Mouse (Mus musculus) MEL (cell line): ENCODE measurements at regions not wholly inside any gene's neighbourhood (a gene's known extent, or its start where the extent isn't known, plus 50 kb on each side); places are given as distances from the start of the nearest gene placed in this dataset.

Experiments
- DNase-seq: peaks from one replicate; pipeline ENCODE4 v3.0.0; 2011; ENCODE audit warnings: low read depth, low spot score
- H3K27ac ChIP-seq: 2 replicates; pipeline ENCODE4 v1.5.1; 2012; ENCODE audit warnings: low read depth, mild to moderate bottlenecking, control low read depth, low read length, moderate library complexity; ENCODE audit not compliant: control insufficient read depth
- H3K27me3 ChIP-seq, 2 experiments: fragments of 150-350 bp in 1 of 2; sonication (generic) in 1 of 2; 2 replicates each; pipeline ENCODE4 v1.6.1; 2012; ENCODE audit warnings: low read length in 2 of 2, mild to moderate bottlenecking in 2 of 2, improper control_type of control experiment in 1 of 2, moderate library complexity in 1 of 2; ENCODE audit not compliant: insufficient read depth in 2 of 2, control insufficient read depth in 1 of 2
- H3K36me3 ChIP-seq, 2 experiments: 2 replicates each; pipeline ENCODE4 v1.6.1; 2012 to 2014; ENCODE audit warnings: low read length in 2 of 2, improper control_type of control experiment in 1 of 2, inconsistent platforms in 1 of 2, mild to moderate bottlenecking in 1 of 2; ENCODE audit not compliant: insufficient read depth in 2 of 2, control insufficient read depth in 1 of 2
- H3K4me1 ChIP-seq, 2 experiments: fragments of 150-350 bp in 1 of 2; sonication (generic) in 1 of 2; 2 replicates each; pipeline ENCODE4 v1.6.1; 2012; ENCODE audit warnings: low read length in 2 of 2, improper control_type of control experiment in 1 of 2, mild to moderate bottlenecking in 1 of 2; ENCODE audit not compliant: insufficient read depth in 2 of 2, control insufficient read depth in 1 of 2
- H3K4me3 ChIP-seq, 2 experiments: fragments of 150-350 bp in 1 of 2; sonication (generic) in 1 of 2; 2 replicates each; pipeline ENCODE4 v1.5.1; 2012; ENCODE audit warnings: low read depth in 2 of 2, low read length in 2 of 2, mild to moderate bottlenecking in 2 of 2, moderate library complexity in 2 of 2, control low read depth in 1 of 2, improper control_type of control experiment in 1 of 2; ENCODE audit not compliant: control insufficient read depth in 1 of 2, insufficient read depth in 1 of 2
- H3K79me2 ChIP-seq: 2 replicates; pipeline ENCODE4 v1.6.1; 2012; ENCODE audit warnings: mild to moderate bottlenecking, low read length, moderate library complexity; ENCODE audit not compliant: control insufficient read depth, poor library complexity, insufficient read depth
- H3K9ac ChIP-seq: 2 replicates; pipeline ENCODE4 v1.6.1; 2012; ENCODE audit warnings: low read depth, mild to moderate bottlenecking, control low read depth, low read length, moderate library complexity; ENCODE audit not compliant: control insufficient read depth, poor library complexity, severe bottlenecking
- H3K9me3 ChIP-seq: fragments of 150-350 bp; sonication (generic); replicated peaks from 2 replicates; pipeline ENCODE4 v1.6.1; 2012; ENCODE audit warnings: mild to moderate bottlenecking, low read length, improper control_type of control experiment, moderate library complexity; ENCODE audit not compliant: insufficient read depth
- BHLHE40 ChIP-seq: IDR thresholded peaks from 2 replicates; pipeline ENCODE4 v1.6.1; 2012; ENCODE audit warnings: low read depth, mild to moderate bottlenecking, inconsistent platforms, low read length, improper control_type of control experiment, borderline replicate concordance
- CHD1 ChIP-seq: IDR thresholded peaks from 2 replicates; pipeline ENCODE4 v1.6.1; 2012; ENCODE audit warnings: low read depth, mild to moderate bottlenecking, inconsistent platforms, low read length, improper control_type of control experiment
- CHD2 ChIP-seq: IDR thresholded peaks from 2 replicates; pipeline ENCODE4 v1.6.1; 2011; ENCODE audit warnings: low read length, improper control_type of control experiment
- CTCF ChIP-seq, 3 experiments: IDR thresholded peaks in 2 of 3; conservative IDR thresholded peaks in 1 of 3; 2 replicates each; pipeline ENCODE4 v1.5.1; 2011 to 2012; ENCODE audit warnings: low read length in 3 of 3, low read depth in 2 of 3, mild to moderate bottlenecking in 2 of 3, improper control_type of control experiment in 1 of 3, inconsistent platforms in 1 of 3, mixed read lengths in 1 of 3, moderate library complexity in 1 of 3; ENCODE audit not compliant: control insufficient read depth in 1 of 3, insufficient read depth in 1 of 3, poor library complexity in 1 of 3, severe bottlenecking in 1 of 3
- E2F4 ChIP-seq: IDR thresholded peaks from 2 replicates; pipeline ENCODE4 v1.6.1; 2011; ENCODE audit warnings: low read depth, low read length, improper control_type of control experiment, borderline replicate concordance
- EP300 ChIP-seq, 2 experiments: IDR thresholded peaks; 2 replicates each; pipeline ENCODE4 v1.6.1; 2011; ENCODE audit warnings: improper control_type of control experiment in 2 of 2, low read length in 2 of 2, low read depth in 1 of 2, mild to moderate bottlenecking in 1 of 2
- ETS1 ChIP-seq: IDR thresholded peaks from 2 replicates; pipeline ENCODE4 v1.6.1; 2012; ENCODE audit warnings: low read depth, mild to moderate bottlenecking, inconsistent platforms, low read length, improper control_type of control experiment, moderate library complexity
- GABPA ChIP-seq: IDR thresholded peaks from 2 replicates; pipeline ENCODE4 v1.6.1; 2012; ENCODE audit warnings: low read depth, mild to moderate bottlenecking, inconsistent platforms, low read length, improper control_type of control experiment, moderate library complexity
- HCFC1 ChIP-seq: IDR thresholded peaks from 2 replicates; pipeline ENCODE4 v1.6.1; 2012; ENCODE audit warnings: low read depth, mild to moderate bottlenecking, inconsistent platforms, low read length, improper control_type of control experiment, moderate library complexity
- JUND ChIP-seq: IDR thresholded peaks from 2 replicates; pipeline ENCODE4 v1.6.1; 2011; ENCODE audit warnings: low read depth, mild to moderate bottlenecking, improper control_type of control experiment, low read length
- MXI1 ChIP-seq: IDR thresholded peaks from 2 replicates; pipeline ENCODE4 v1.6.1; 2011; ENCODE audit warnings: mild to moderate bottlenecking, low read depth, low read length, improper control_type of control experiment
- MYC ChIP-seq: IDR thresholded peaks from 2 replicates; pipeline ENCODE4 v1.6.1; 2011; ENCODE audit warnings: low read depth, mild to moderate bottlenecking, low read length, improper control_type of control experiment, moderate library complexity
- NELFE ChIP-seq: IDR thresholded peaks from 2 replicates; pipeline ENCODE4 v1.6.1; 2011; ENCODE audit warnings: low read depth, low read length, improper control_type of control experiment
- NRF1 ChIP-seq: IDR thresholded peaks from 2 replicates; pipeline ENCODE4 v1.6.1; 2014; ENCODE audit warnings: low read depth, mild to moderate bottlenecking, inconsistent platforms, low read length, improper control_type of control experiment, moderate library complexity; ENCODE audit not compliant: poor library complexity, insufficient read depth, severe bottlenecking
- POLR2A ChIP-seq, 2 experiments: IDR thresholded peaks; 2 replicates each; pipeline ENCODE4 v1.6.1; 2011 to 2012; ENCODE audit warnings: low read length in 2 of 2, mild to moderate bottlenecking in 2 of 2, control low read depth in 1 of 2, improper control_type of control experiment in 1 of 2, low read depth in 1 of 2, moderate library complexity in 1 of 2; ENCODE audit not compliant: control insufficient read depth in 1 of 2, insufficient read depth in 1 of 2, poor library complexity in 1 of 2
- POLR2AphosphoS2 ChIP-seq: IDR thresholded peaks from 2 replicates; pipeline ENCODE4 v1.6.1; 2011; ENCODE audit warnings: low read length, improper control_type of control experiment
- POLR2AphosphoS5 ChIP-seq: IDR thresholded peaks from 2 replicates; pipeline ENCODE4 v1.6.1; 2012; ENCODE audit warnings: low read depth, borderline replicate concordance, mild to moderate bottlenecking, inconsistent platforms, low read length, moderate library complexity, mixed read lengths
- RAD21 ChIP-seq: IDR thresholded peaks from 2 replicates; pipeline ENCODE4 v1.6.1; 2011; ENCODE audit warnings: mild to moderate bottlenecking, low read depth, low read length, improper control_type of control experiment
- RCOR1 ChIP-seq: IDR thresholded peaks from 2 replicates; pipeline ENCODE4 v1.6.1; 2012; ENCODE audit warnings: low read depth, mild to moderate bottlenecking, inconsistent platforms, low read length, improper control_type of control experiment
- SIN3A ChIP-seq: IDR thresholded peaks from 2 replicates; pipeline ENCODE4 v1.6.1; 2012; ENCODE audit warnings: low read length, improper control_type of control experiment, inconsistent platforms
- TAL1 ChIP-seq: IDR thresholded peaks from 2 replicates; pipeline ENCODE4 v1.6.1; 2012; ENCODE audit warnings: mild to moderate bottlenecking, inconsistent platforms, low read length, moderate library complexity, mixed read lengths
- TBP ChIP-seq: IDR thresholded peaks from 2 replicates; pipeline ENCODE4 v1.8.0; 2011; ENCODE audit warnings: low read depth, low read length, improper control_type of control experiment
- UBTF ChIP-seq: IDR thresholded peaks from 2 replicates; pipeline ENCODE4 v1.6.1; 2012; ENCODE audit warnings: low read depth, mild to moderate bottlenecking, inconsistent platforms, low read length, improper control_type of control experiment, moderate library complexity, borderline replicate concordance; ENCODE audit not compliant: insufficient read depth
- USF1 ChIP-seq: IDR thresholded peaks from 2 replicates; pipeline ENCODE4 v1.6.1; 2014; ENCODE audit warnings: low read depth, mild to moderate bottlenecking, inconsistent platforms, low read length, improper control_type of control experiment, moderate library complexity
- ZMIZ1 ChIP-seq: IDR thresholded peaks from 2 replicates; pipeline ENCODE4 v1.6.1; 2012; ENCODE audit warnings: low read depth, mild to moderate bottlenecking, inconsistent platforms, low read length, improper control_type of control experiment, moderate library complexity
- ZNF384 ChIP-seq: IDR thresholded peaks from 2 replicates; pipeline ENCODE4 v1.6.1; 2012; ENCODE audit warnings: low read depth, mild to moderate bottlenecking, inconsistent platforms, low read length, improper control_type of control experiment

GRCm38 (mm10) chr2:148571616-148572015 is 100.8 kb upstream of the Nxt1 start:
- no peak for DNase-seq
- Histone ChIP-seq H3K9me3 (no peaks in the 10 kb centered on the region), H3K27me3 (no peaks in the 10 kb centered on the region), H3K36me3 (no peaks in the 10 kb centered on the region), H3K4me3 (no peak overlapping the region), H3K27ac (no peak overlapping the region), H3K79me2 (no peaks in the 10 kb centered on the region), H3K4me1 (no peaks in the 10 kb centered on the region), H3K9ac (no peak overlapping the region)
- no peak for TF ChIP-seq CTCF (IDR thresholded peaks at IDR 0.05 in 2 of 3, conservative IDR thresholded peaks at IDR 0.05 in 1 of 3; ENCODE audit: control insufficient read depth in 1 of 3, insufficient read depth in 1 of 3, low read depth in 2 of 3, low read length in 3 of 3, poor library complexity in 1 of 3, severe bottlenecking in 1 of 3)
- no peak for TF ChIP-seq USF1
- no peak for TF ChIP-seq ETS1
- no peak for TF ChIP-seq POLR2A (IDR thresholded peaks at IDR 0.05; ENCODE audit: control insufficient read depth in 1 of 2, insufficient read depth in 1 of 2, low read depth in 1 of 2, low read length in 2 of 2, poor library complexity in 1 of 2)
- TF ChIP-seq TAL1, result no peak
- TF ChIP-seq POLR2AphosphoS5, result no peak
- no peak for TF ChIP-seq EP300 (IDR thresholded peaks at IDR 0.05; ENCODE audit: low read depth in 1 of 2, low read length in 2 of 2)
- TF ChIP-seq TBP, result no peak
- TF ChIP-seq NELFE, result no peak
- no peak for TF ChIP-seq MXI1
- no peak for TF ChIP-seq ZNF384
- no peak for TF ChIP-seq E2F4
- no peak for TF ChIP-seq RCOR1
- no peak for TF ChIP-seq HCFC1
- TF ChIP-seq JUND, result no peak
- TF ChIP-seq CHD1, result no peak
- no peak for TF ChIP-seq RAD21
- TF ChIP-seq MYC, result no peak
- TF ChIP-seq GABPA, result no peak
- TF ChIP-seq CHD2, result no peak

GRCm38 (mm10) chr2:148571018-148571417 is 101.4 kb upstream of the Nxt1 start:
- Histone ChIP-seq H3K9ac (no peak overlapping the region), H3K4me3 (no peak overlapping the region), H3K36me3 (no peaks in the 10 kb centered on the region), H3K27me3 (no peaks in the 10 kb centered on the region), H3K9me3 (no peaks in the 10 kb centered on the region), H3K4me1 (no peaks in the 10 kb centered on the region), H3K79me2 (no peaks in the 10 kb centered on the region), H3K27ac (no peak overlapping the region)
- DNase-seq, result no peak
- no peak for TF ChIP-seq ZNF384
- TF ChIP-seq UBTF, result no peak
- no peak for TF ChIP-seq USF1
- no peak for TF ChIP-seq SIN3A
- no peak for TF ChIP-seq POLR2AphosphoS2
- no peak for TF ChIP-seq BHLHE40
- TF ChIP-seq ZMIZ1, result no peak
- TF ChIP-seq NRF1, result no peak
- no peak for TF ChIP-seq HCFC1
